Mouse (Mus musculus) intestine, embryonic 15.5 days (tissue): ENCODE results near the gene Cfc1. TPM values are rescaled to one million over a fixed set of nuclear protein-coding genes. Genes with fewer than 3 reads are reported as not detected.

Experiments
- ATAC-seq: fragments of 200-750 bp; cut with Nextera tagmentation; 2 replicates; pipeline ENCODE4 v1.8.0; 2017; ENCODE audit warnings: moderate TSS enrichment, moderate library complexity
- H3K27ac ChIP-seq: fragments of 300-500 bp; sonication (generic); 2 replicates; pipeline ENCODE4 v1.5.1; 2015; ENCODE audit warnings: mild to moderate bottlenecking, inconsistent platforms
- H3K27me3 ChIP-seq: fragments of 300-500 bp; sonication (generic); replicated peaks from 2 replicates; pipeline ENCODE4 v1.6.1; 2015; ENCODE audit warnings: inconsistent platforms
- H3K36me3 ChIP-seq: fragments of 300-500 bp; sonication (generic); 2 replicates; pipeline ENCODE4 v1.6.1; 2015; ENCODE audit warnings: inconsistent platforms
- H3K4me1 ChIP-seq: fragments of 300-500 bp; sonication (generic); replicated peaks from 2 replicates; pipeline ENCODE4 v1.6.1; 2015; ENCODE audit warnings: inconsistent platforms
- H3K4me2 ChIP-seq: fragments of 300-500 bp; sonication (generic); replicated peaks from 2 replicates; pipeline ENCODE4 v1.6.1; 2015; ENCODE audit warnings: mild to moderate bottlenecking, inconsistent platforms
- H3K4me3 ChIP-seq: fragments of 300-500 bp; sonication (generic); replicated peaks from 2 replicates; pipeline ENCODE4 v1.5.1; 2015; ENCODE audit warnings: inconsistent platforms
- H3K9ac ChIP-seq: fragments of 300-500 bp; sonication (generic); 2 replicates; pipeline ENCODE4 v1.6.1; 2015; ENCODE audit warnings: inconsistent platforms
- H3K9me3 ChIP-seq: fragments of 300-500 bp; sonication (generic); 2 replicates; pipeline ENCODE4 v1.6.1; 2016; ENCODE audit warnings: inconsistent platforms
- WGBS: fragments of 180-500 bp; shearing (Covaris S2); methylation state at CpG from one replicate; pipeline ENCODE4 v1.1.7; 2015; 5-methylcytosine and 5-hydroxymethylcytosine counted together
- polyA plus RNA-seq: library from polyadenylated mRNA; unstranded; fragments of >200 nt; fragmentation: Nextera tagmentation; extraction: Ambion mirVana; gene quantifications from 2 replicates; pipeline ENCODE4 v1.2.1, GENCODE M21; 2015

The Cfc1 gene
- polyA plus RNA-seq, 1 experiment from 2014 or later, result not detected

GRCm38 (mm10) chr1:34564383-34565045 is 29.1 kb downstream of the Cfc1 start:
- 72% methylated on average over 8 of the region's 8 CpGs for WGBS
- Histone ChIP-seq H3K9me3 (no peaks in the 10 kb centered on the region), H3K9ac (no peak overlapping the region), H3K4me3 (no peak overlapping the region), H3K4me1 (no peaks in the 10 kb centered on the region), H3K27me3 (no peaks in the 10 kb centered on the region), H3K4me2 (no peak overlapping the region), H3K27ac (no peak overlapping the region), H3K36me3 (no peaks in the 10 kb centered on the region)
- no peak for ATAC-seq

GRCm38 (mm10) chr1:34568120-34568519 is 32.7 kb downstream of the Cfc1 start:
- 94% methylated on average over 2 of the region's 2 CpGs for WGBS
- ATAC-seq, result no peak
- H3K27ac ChIP-seq, result no peak overlapping the region

GRCm38 (mm10) chr1:34569876-34570275 is 34.4 kb downstream of the Cfc1 start:
- Histone ChIP-seq H3K27me3 (no peaks in the 10 kb centered on the region), H3K36me3 (no peaks in the 10 kb centered on the region), H3K9ac (no peak overlapping the region), H3K27ac (no peak overlapping the region), H3K4me2 (no peak overlapping the region), H3K4me3 (no peak overlapping the region), H3K4me1 (no peaks in the 10 kb centered on the region), H3K9me3 (no peaks in the 10 kb centered on the region)
- WGBS, result 89% methylated on average over 2 of the region's 2 CpGs
- ATAC-seq, result no peak

More at GRCm38 (mm10) chr1:34568120-34568519, 32.7 kb downstream of the Cfc1 start:
- H3K4me3 ChIP-seq, result no peak overlapping the region
- no peaks in the 10 kb centered on the region for H3K9me3 ChIP-seq
- no peaks in the 10 kb centered on the region for H3K27me3 ChIP-seq
- H3K9ac ChIP-seq, result no peak overlapping the region
- H3K36me3 ChIP-seq, result no peaks in the 10 kb centered on the region
- H3K4me2 ChIP-seq, result no peak overlapping the region
- no peaks in the 10 kb centered on the region for H3K4me1 ChIP-seq

GRCm38 (mm10) chr1:34571431-34571830 is 36.0 kb downstream of the Cfc1 start:
- H3K4me2 ChIP-seq, result no peak overlapping the region
- 79% methylated on average over 6 of the region's 6 CpGs for WGBS
- H3K27me3 ChIP-seq, result no peaks in the 10 kb centered on the region
- H3K4me3 ChIP-seq, result no peak overlapping the region
- ATAC-seq, result no peak
- no peaks in the 10 kb centered on the region for H3K9me3 ChIP-seq
- H3K27ac ChIP-seq, result no peak overlapping the region
- no peak overlapping the region for H3K9ac ChIP-seq
- no peaks in the 10 kb centered on the region for H3K36me3 ChIP-seq
- H3K4me1 ChIP-seq, result no peaks in the 10 kb centered on the region

GRCm38 (mm10) chr1:34573221-34573620 is 37.8 kb downstream of the Cfc1 start:
- H3K9me3 ChIP-seq, result no peaks in the 10 kb centered on the region
- H3K4me1 ChIP-seq, result no peaks in the 10 kb centered on the region
- H3K27me3 ChIP-seq, result peaks cover 5% of the 10 kb centered on the region; the same call in 1 of the 2 replicates
- H3K4me3 ChIP-seq, result no peak overlapping the region
- H3K27ac ChIP-seq, result no peak overlapping the region
- no peak for ATAC-seq
- WGBS, result 80% methylated on average over 6 of the region's 6 CpGs
- no peak overlapping the region for H3K9ac ChIP-seq
- no peaks in the 10 kb centered on the region for H3K36me3 ChIP-seq
- no peak overlapping the region for H3K4me2 ChIP-seq

GRCm38 (mm10) chr1:34578851-34579781 is 43.7 kb downstream of the Cfc1 start, which contains the start of gene Amer3:
Gene Amer3, plus strand, starts transcription at chr1:34579657.
- WGBS, result under 1% methylated on average over 51 of the region's 53 CpGs
- Histone ChIP-seq H3K27ac (no peak within 1 kb of the TSS), H3K27me3 (peaks cover 25% of the 10 kb centered on the region), H3K4me2 (peak within 1 kb of the TSS; percentile 62), H3K36me3 (no peaks in the 10 kb centered on the region), H3K9me3 (no peaks in the 10 kb centered on the region), H3K9ac (0 out of 2 replicates have a peak within 1 kb of the TSS, but pooled peaks have one; percentile 2), H3K4me1 (peaks cover 6% of the 10 kb centered on the region; the same call in 1 of the 2 replicates), H3K4me3 (peak within 1 kb of the TSS; percentile 31)
- ATAC-seq, result peak; percentile 97

GRCm38 (mm10) chr1:34579782-34580356 is 44.4 kb downstream of the Cfc1 start:
- peaks cover 6% of the 10 kb centered on the region; the same call in 1 of the 2 replicates for H3K4me1 ChIP-seq
- H3K4me3 ChIP-seq, result peak overlapping the region; percentile 31
- ATAC-seq, result peak; percentile 57
- peaks cover 25% of the 10 kb centered on the region for H3K27me3 ChIP-seq
- peak overlapping the region; percentile 62 for H3K4me2 ChIP-seq
- H3K27ac ChIP-seq, result no peak overlapping the region
- H3K9ac ChIP-seq, result no peak overlapping the region
- 1% methylated on average over 18 of the region's 18 CpGs for WGBS
- no peaks in the 10 kb centered on the region for H3K36me3 ChIP-seq
- no peaks in the 10 kb centered on the region for H3K9me3 ChIP-seq

- H3K27me3 ChIP-seq, result peaks cover 23% of the 10 kb centered on the region
- no peak overlapping the region for H3K4me3 ChIP-seq
- no peak overlapping the region for H3K27ac ChIP-seq
- H3K36me3 ChIP-seq, result no peaks in the 10 kb centered on the region
- no peak for ATAC-seq
- H3K9me3 ChIP-seq, result no peaks in the 10 kb centered on the region
- 72% methylated on average over 6 of the region's 6 CpGs for WGBS
- H3K4me2 ChIP-seq, result no peak overlapping the region
- peaks cover 6% of the 10 kb centered on the region; the same call in 1 of the 2 replicates for H3K4me1 ChIP-seq
- H3K9ac ChIP-seq, result no peak overlapping the region
Observed at GRCm38 (mm10) chr1:34582218-34582617, 46.8 kb downstream of the Cfc1 start.

- 26% methylated on average over 4 of the region's 4 CpGs for WGBS
- ATAC-seq, result no peak
- Histone ChIP-seq H3K4me3 (no peak overlapping the region), H3K9me3 (no peaks in the 10 kb centered on the region), H3K9ac (no peak overlapping the region), H3K36me3 (no peaks in the 10 kb centered on the region), H3K4me2 (no peak overlapping the region), H3K27ac (no peak overlapping the region), H3K4me1 (peaks cover 5% of the 10 kb centered on the region; the same call in 1 of the 2 replicates), H3K27me3 (peaks cover 15% of the 10 kb centered on the region)
Observed at GRCm38 (mm10) chr1:34583821-34584263, 48.4 kb downstream of the Cfc1 start.

GRCm38 (mm10) chr1:34584736-34585135 is 49.3 kb downstream of the Cfc1 start:
- H3K9ac ChIP-seq, result no peak overlapping the region
- H3K27me3 ChIP-seq, result peaks cover 8% of the 10 kb centered on the region
- no peak overlapping the region for H3K27ac ChIP-seq
- 80% methylated on average over 4 of the region's 4 CpGs for WGBS
- no peak overlapping the region for H3K4me3 ChIP-seq
- no peaks in the 10 kb centered on the region for H3K9me3 ChIP-seq
- H3K36me3 ChIP-seq, result no peaks in the 10 kb centered on the region
- no peak for ATAC-seq
- H3K4me2 ChIP-seq, result no peak overlapping the region
- no peaks in the 10 kb centered on the region for H3K4me1 ChIP-seq

GRCm38 (mm10) chr1:34587298-34588096 is 52.0 kb downstream of the Cfc1 start:
- Histone ChIP-seq H3K4me2 (no peak overlapping the region), H3K9me3 (no peaks in the 10 kb centered on the region), H3K4me1 (no peaks in the 10 kb centered on the region), H3K27ac (no peak overlapping the region), H3K9ac (no peak overlapping the region), H3K4me3 (no peak overlapping the region), H3K27me3 (no peaks in the 10 kb centered on the region), H3K36me3 (no peaks in the 10 kb centered on the region)
- WGBS, result 76% methylated on average over 22 of the region's 22 CpGs
- no peak for ATAC-seq
